Mouse (Mus musculus): ENCODE measurements around the gene Sec31b. TPM values are rescaled to one million over a fixed set of nuclear protein-coding genes. Genes with fewer than 3 reads are reported as not detected.

Sec31b gene
- total and polyA plus RNA-seq, 2 experiments, result 1.7 to 8.6 TPM

GRCm38 (mm10) chr19:44564006-44564405 is 18.3 kb upstream of the Sec31b start:
- Histone ChIP-seq H3K79me2 (ENCODE audit: control insufficient read depth, insufficient read depth, low read length) (peaks cover 9% of the 10 kb centered on the region; the same call in 1 of the 2 replicates), H3K27ac (replicated peaks; ENCODE audit: insufficient read depth, low read depth, low read length) (no peak overlapping the region), H3K4me3 (ENCODE audit: insufficient read depth, low read depth, low read length) (no peak overlapping the region), H3K36me3 (ENCODE audit: control insufficient read depth, insufficient read depth, low read length) (peaks cover 32% of the 10 kb centered on the region), H3K9ac (ENCODE audit: low read depth, low read length) (no peak overlapping the region), H3K4me1 (ENCODE audit: control insufficient read depth, insufficient read depth, low read length) (peaks cover 6% of the 10 kb centered on the region), H3K27me3 (ENCODE audit: control insufficient read depth, insufficient read depth, low read length) (no peaks in the 10 kb centered on the region)
- TF ChIP-seq POLR2A (IDR thresholded peaks at IDR 0.05; ENCODE audit: extremely low read depth, insufficient read depth, low read length) (no peak), CTCF (IDR thresholded peaks at IDR 0.05; ENCODE audit: low read depth, low read length) (no peak)
- WGBS, result 84% methylated on average over 14 of the region's 14 CpGs
- DNase-seq (ENCODE audit: extremely low read depth, low read depth, low spot score), result no peak

- peak within 1 kb of the TSS; percentile 51 for H3K27ac ChIP-seq (replicated peaks; ENCODE audit: insufficient read depth, low read depth, low read length)
- peak; percentile 90 for DNase-seq (ENCODE audit: extremely low read depth, low read depth, low spot score)
- TF ChIP-seq CTCF (IDR thresholded peaks at IDR 0.05; ENCODE audit: low read depth, low read length) (peak; percentile 92), POLR2A (IDR thresholded peaks at IDR 0.05; ENCODE audit: extremely low read depth, insufficient read depth, low read length) (peak; percentile 61)
- peaks cover 6% of the 10 kb centered on the region for H3K4me1 ChIP-seq (ENCODE audit: control insufficient read depth, insufficient read depth, low read length)
- H3K36me3 ChIP-seq (ENCODE audit: control insufficient read depth, insufficient read depth, low read length), result peaks cover 25% of the 10 kb centered on the region
- peak within 1 kb of the TSS; percentile 83 for H3K9ac ChIP-seq (ENCODE audit: low read depth, low read length)
- H3K27me3 ChIP-seq (ENCODE audit: control insufficient read depth, insufficient read depth, low read length), result no peaks in the 10 kb centered on the region
- 0% methylated on average over 33 of the region's 33 CpGs for WGBS
- H3K4me3 ChIP-seq (ENCODE audit: insufficient read depth, low read depth, low read length), result peak within 1 kb of the TSS; percentile 95
- H3K79me2 ChIP-seq (ENCODE audit: control insufficient read depth, insufficient read depth, low read length), result peaks cover 9% of the 10 kb centered on the region; the same call in 1 of the 2 replicates
Measured at GRCm38 (mm10) chr19:44562652-44563206, 17.1 kb upstream of the Sec31b start, which contains the start of gene Hif1an. Gene Hif1an, plus strand, starts transcription at chr19:44562850.

- peak; percentile 90 for TF ChIP-seq POLR2A (IDR thresholded peaks at IDR 0.05; ENCODE audit: extremely low read depth, insufficient read depth, low read length)
- TF ChIP-seq CTCF (IDR thresholded peaks at IDR 0.05; ENCODE audit: low read depth, low read length), result no peak
- Histone ChIP-seq H3K27ac (replicated peaks; ENCODE audit: insufficient read depth, low read depth, low read length) (peak within 1 kb of the TSS; percentile 77), H3K36me3 (ENCODE audit: control insufficient read depth, insufficient read depth, low read length) (peaks cover 18% of the 10 kb centered on the region), H3K27me3 (ENCODE audit: control insufficient read depth, insufficient read depth, low read length) (no peaks in the 10 kb centered on the region), H3K79me2 (ENCODE audit: control insufficient read depth, insufficient read depth, low read length) (peaks cover 9% of the 10 kb centered on the region; the same call in 1 of the 2 replicates), H3K4me3 (ENCODE audit: insufficient read depth, low read depth, low read length) (peak within 1 kb of the TSS; percentile 97), H3K4me1 (ENCODE audit: control insufficient read depth, insufficient read depth, low read length) (peaks cover 4% of the 10 kb centered on the region), H3K9ac (ENCODE audit: low read depth, low read length) (peak within 1 kb of the TSS; percentile 94)
- DNase-seq (ENCODE audit: extremely low read depth, low read depth, low spot score), result peak; percentile 85
- WGBS, result under 1% methylated on average over 50 of the region's 50 CpGs
Measured at GRCm38 (mm10) chr19:44554861-44555590, 9.4 kb upstream of the Sec31b start, which contains the start of gene Ndufb8. Gene Ndufb8, minus strand, starts transcription at chr19:44555440.

- DNase-seq (ENCODE audit: extremely low read depth, low read depth, low spot score), result no peak
- no peak for TF ChIP-seq POLR2A (IDR thresholded peaks at IDR 0.05; ENCODE audit: extremely low read depth, insufficient read depth, low read length)
- no peak for TF ChIP-seq CTCF (IDR thresholded peaks at IDR 0.05; ENCODE audit: low read depth, low read length)
- 1% methylated on average over 8 of the region's 8 CpGs for WGBS
- peaks cover 4% of the 10 kb centered on the region for H3K4me1 ChIP-seq (ENCODE audit: control insufficient read depth, insufficient read depth, low read length)
- H3K27ac ChIP-seq (replicated peaks; ENCODE audit: insufficient read depth, low read depth, low read length), result no peak overlapping the region
- peak overlapping the region; percentile 97 for H3K4me3 ChIP-seq (ENCODE audit: insufficient read depth, low read depth, low read length)
- peaks cover 22% of the 10 kb centered on the region for H3K36me3 ChIP-seq (ENCODE audit: control insufficient read depth, insufficient read depth, low read length)
- H3K27me3 ChIP-seq (ENCODE audit: control insufficient read depth, insufficient read depth, low read length), result no peaks in the 10 kb centered on the region
- peaks cover 9% of the 10 kb centered on the region; the same call in 1 of the 2 replicates for H3K79me2 ChIP-seq (ENCODE audit: control insufficient read depth, insufficient read depth, low read length)
- peak overlapping the region; percentile 94 for H3K9ac ChIP-seq (ENCODE audit: low read depth, low read length)
Measured at GRCm38 (mm10) chr19:44554490-44554860, 8.8 kb upstream of the Sec31b start.

- Histone ChIP-seq H3K36me3 (ENCODE audit: control insufficient read depth, insufficient read depth, low read length) (peaks cover 25% of the 10 kb centered on the region), H3K79me2 (ENCODE audit: control insufficient read depth, insufficient read depth, low read length) (peaks cover 9% of the 10 kb centered on the region; the same call in 1 of the 2 replicates), H3K9ac (ENCODE audit: low read depth, low read length) (no peak overlapping the region), H3K4me3 (ENCODE audit: insufficient read depth, low read depth, low read length) (no peak overlapping the region), H3K27me3 (ENCODE audit: control insufficient read depth, insufficient read depth, low read length) (no peaks in the 10 kb centered on the region), H3K27ac (replicated peaks; ENCODE audit: insufficient read depth, low read depth, low read length) (no peak overlapping the region), H3K4me1 (ENCODE audit: control insufficient read depth, insufficient read depth, low read length) (peaks cover 4% of the 10 kb centered on the region)
- no peak for DNase-seq (ENCODE audit: extremely low read depth, low read depth, low spot score)
- TF ChIP-seq POLR2A (IDR thresholded peaks at IDR 0.05; ENCODE audit: extremely low read depth, insufficient read depth, low read length) (no peak), CTCF (IDR thresholded peaks at IDR 0.05; ENCODE audit: low read depth, low read length) (no peak)
- 89% methylated on average over 4 of the region's 4 CpGs for WGBS
Measured at GRCm38 (mm10) chr19:44553286-44553685, 7.6 kb upstream of the Sec31b start.

Measured in liver, adult 2 months (tissue).